Mouse (Mus musculus) heart, embryonic 11.5 days (tissue): ENCODE results near the gene Fshr. TPM values are rescaled to one million over a fixed set of nuclear protein-coding genes. Genes with fewer than 3 reads are reported as not detected.
"Not testable (repeated sequence)": the region's sequence is repeated elsewhere in the genome, so short reads cannot be mapped to it uniquely, and the experiment has no call there.

ENCODE experiments used
- ATAC-seq: fragments of 200-750 bp; cut with Nextera tagmentation; replicated peaks from 2 replicates; pipeline ENCODE4 v1.8.0; 2017; ENCODE audit warnings: moderate library complexity; ENCODE audit not compliant: insufficient number of reproducible peaks, low FRiP score, low TSS enrichment
- H3K27ac ChIP-seq: fragments of 300-500 bp; sonication (generic); 2 replicates; pipeline ENCODE4 v1.5.1; 2014; ENCODE audit warnings: mild to moderate bottlenecking, low read depth, low read length
- H3K27me3 ChIP-seq: fragments of 300-500 bp; sonication (generic); 2 replicates; pipeline ENCODE4 v1.6.1; 2014; ENCODE audit warnings: mild to moderate bottlenecking, low read length, mixed read lengths; ENCODE audit not compliant: control insufficient read depth, insufficient read depth
- H3K36me3 ChIP-seq: fragments of 300-500 bp; sonication (generic); 2 replicates; pipeline ENCODE4 v1.6.1; 2014; ENCODE audit warnings: mild to moderate bottlenecking, low read length, moderate library complexity, mixed read lengths; ENCODE audit not compliant: control insufficient read depth, insufficient read depth
- H3K4me1 ChIP-seq: fragments of 300-500 bp; sonication (generic); 2 replicates; pipeline ENCODE4 v1.6.1; 2014; ENCODE audit warnings: low read length; ENCODE audit not compliant: control insufficient read depth, insufficient read depth
- H3K4me2 ChIP-seq: fragments of 300-500 bp; sonication (generic); 2 replicates; pipeline ENCODE4 v1.6.1; 2014; ENCODE audit warnings: mild to moderate bottlenecking, moderate library complexity
- H3K4me3 ChIP-seq: fragments of 300-500 bp; sonication (generic); 2 replicates; pipeline ENCODE4 v1.5.1; 2014; ENCODE audit warnings: low read depth, low read length
- H3K9ac ChIP-seq: fragments of 300-500 bp; sonication (generic); 2 replicates; pipeline ENCODE4 v1.6.1; 2014; ENCODE audit warnings: mild to moderate bottlenecking, low read depth, low read length, moderate library complexity
- H3K9me3 ChIP-seq: fragments of 300-500 bp; sonication (generic); replicated peaks from 2 replicates; pipeline ENCODE4 v1.6.1; 2016; ENCODE audit warnings: low read length; ENCODE audit not compliant: control insufficient read depth
- WGBS: fragments of 180-500 bp; shearing (Covaris S2); extraction: QIAGEN DNeasy Blood & Tissue Kit; methylation state at CpG from one replicate; pipeline ENCODE4 v1.1.7; 2014; ENCODE audit not compliant: insufficient replicate concordance; 5-methylcytosine and 5-hydroxymethylcytosine counted together
- polyA plus RNA-seq: library from polyadenylated mRNA; unstranded; fragments of >200 nt; fragmentation: Nextera tagmentation; extraction: Ambion mirVana; gene quantifications from 2 replicates; pipeline ENCODE4 v1.2.1, GENCODE M21; 2014

Gene Fshr
- polyA plus RNA-seq, 1 experiment from 2014 or later, result not detected

DNA sequence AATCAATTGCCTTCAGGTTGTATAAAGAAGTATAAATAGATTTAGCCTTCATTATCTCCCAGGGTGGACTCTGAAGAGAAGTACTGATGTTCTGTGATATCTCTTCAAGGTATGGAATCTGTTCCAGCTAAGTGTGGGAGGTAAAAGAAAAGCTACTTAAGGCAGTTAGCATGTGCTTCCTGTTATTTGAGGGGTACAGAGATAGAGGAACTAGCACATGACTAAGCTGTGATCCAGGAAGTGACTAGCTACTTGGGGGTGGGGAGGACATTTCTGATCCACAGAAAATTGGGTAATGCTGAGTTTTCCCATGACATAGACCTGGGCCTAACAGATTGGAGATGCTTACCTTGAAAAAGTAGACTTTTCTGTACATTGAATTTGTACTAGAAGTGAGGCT lies 86.5 kb downstream of the Fshr start:
- H3K4me2 ChIP-seq, result no peak overlapping the region
- no peak overlapping the region for H3K4me3 ChIP-seq
- ATAC-seq, result no peak
- no peak overlapping the region for H3K9ac ChIP-seq
- H3K27me3 ChIP-seq, result no peaks in the 10 kb centered on the region
- H3K9me3 ChIP-seq, result no peaks in the 10 kb centered on the region
- no peaks in the 10 kb centered on the region for H3K4me1 ChIP-seq
- no peak overlapping the region for H3K27ac ChIP-seq
- no peaks in the 10 kb centered on the region for H3K36me3 ChIP-seq

DNA sequence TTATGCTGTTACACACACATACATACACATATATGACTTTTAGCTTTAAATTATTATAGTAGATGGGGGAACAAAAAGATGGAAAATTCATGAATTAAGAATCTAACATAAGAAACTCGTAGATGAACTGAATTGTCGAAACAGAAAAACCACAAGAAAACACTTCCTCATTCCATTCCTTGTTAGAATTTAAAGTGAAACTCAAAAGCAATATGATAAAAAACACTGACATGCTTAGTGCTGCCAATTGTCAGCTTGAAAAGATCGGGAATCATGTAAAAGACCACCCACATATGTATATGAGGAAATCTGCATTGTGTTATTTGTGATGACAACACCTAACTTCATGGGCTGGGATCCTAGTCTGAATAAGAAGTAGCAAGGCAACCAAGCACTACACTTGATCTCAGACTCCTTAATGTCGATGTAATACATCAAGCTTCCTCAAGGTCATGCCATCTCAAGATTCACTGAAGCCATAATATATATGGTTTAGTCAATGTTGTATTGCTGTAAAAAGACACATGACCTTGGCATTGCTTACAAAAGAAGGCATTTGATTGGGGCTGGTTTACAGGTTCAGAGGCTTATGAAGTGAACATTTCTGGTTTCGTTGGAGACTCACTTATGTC lies 99.6 kb downstream of the Fshr start:
- no peak overlapping the region for H3K27ac ChIP-seq
- H3K9ac ChIP-seq, result no peak overlapping the region
- no peak overlapping the region for H3K4me2 ChIP-seq
- H3K4me3 ChIP-seq, result no peak overlapping the region
- WGBS, result 76% methylated on average over 5 of the region's 5 CpGs
- no peaks in the 10 kb centered on the region for H3K36me3 ChIP-seq
- H3K9me3 ChIP-seq, result no peaks in the 10 kb centered on the region
- no peak for ATAC-seq
- H3K27me3 ChIP-seq, result no peaks in the 10 kb centered on the region
- H3K4me1 ChIP-seq, result no peaks in the 10 kb centered on the region

DNA sequence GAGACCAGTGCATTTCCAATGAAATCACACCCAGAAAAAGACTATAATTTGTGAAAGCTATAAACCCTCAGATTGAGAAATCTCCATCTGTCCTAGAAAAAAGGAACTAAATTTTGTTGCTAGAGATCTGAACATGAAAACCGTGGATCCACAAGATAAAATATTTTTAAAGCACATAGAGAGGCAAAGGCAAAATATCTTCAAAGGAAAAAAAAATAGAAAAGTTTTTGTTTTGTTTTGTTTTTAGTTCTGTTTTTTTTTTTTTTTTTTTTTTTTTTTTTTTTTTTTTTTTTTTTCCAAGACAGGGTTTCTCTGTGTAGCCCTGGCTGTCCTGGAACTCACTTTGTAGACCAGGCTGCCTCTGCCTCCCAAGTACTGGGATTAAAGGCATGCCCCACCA lies 100.7 kb downstream of the Fshr start:
- H3K36me3 ChIP-seq, ATAC-seq, H3K9me3 ChIP-seq, H3K27me3 ChIP-seq, H3K9ac ChIP-seq, H3K27ac ChIP-seq, H3K4me2 ChIP-seq, H3K4me1 ChIP-seq, H3K4me3 ChIP-seq: not testable (repeated sequence)
- WGBS, result 77% methylated on average over 1 of the region's 1 CpGs

DNA sequence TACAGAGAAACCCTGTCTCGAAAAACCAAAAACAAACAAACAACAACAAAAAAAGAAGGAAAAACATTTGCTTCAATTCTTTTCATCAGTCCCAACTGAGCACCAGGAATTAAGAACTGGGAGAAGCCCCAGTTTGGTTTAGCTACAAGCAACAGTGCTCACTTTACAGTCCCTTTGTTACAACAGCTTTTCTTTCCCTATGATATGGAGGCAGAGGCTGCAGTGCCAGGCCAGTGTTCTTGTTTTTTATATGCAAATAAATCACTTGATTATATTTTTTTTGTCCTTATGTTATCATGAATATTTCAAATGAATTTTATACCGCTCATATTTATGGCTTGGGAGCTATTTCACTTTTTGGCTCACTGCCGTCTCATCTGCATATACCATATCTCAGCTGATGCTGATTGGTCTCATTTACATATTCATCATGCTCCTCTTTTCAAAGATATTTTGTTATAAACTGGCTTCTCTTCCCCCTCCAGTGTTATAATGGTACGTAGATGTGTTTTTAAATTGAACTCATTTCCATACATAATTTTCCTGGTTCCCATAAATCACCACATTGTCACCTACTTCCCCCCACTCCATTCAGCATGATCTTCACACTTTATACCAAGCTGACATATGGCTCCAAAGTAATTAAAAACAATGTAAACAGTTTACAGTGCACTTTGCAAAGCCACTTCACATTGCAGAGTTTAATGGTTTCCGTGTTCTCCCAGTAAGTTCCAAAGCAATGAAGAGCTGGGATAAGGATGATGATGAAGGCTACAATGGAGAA lies 110.6 kb downstream of the Fshr start:
- H3K9ac ChIP-seq, result no peak overlapping the region
- H3K27me3 ChIP-seq, result no peaks in the 10 kb centered on the region
- no peak for ATAC-seq
- no peaks in the 10 kb centered on the region for H3K36me3 ChIP-seq
- 79% methylated on average over 5 of the region's 5 CpGs for WGBS
- H3K4me1 ChIP-seq, result no peaks in the 10 kb centered on the region
- no peaks in the 10 kb centered on the region for H3K9me3 ChIP-seq
- H3K4me2 ChIP-seq, result no peak overlapping the region
- no peak overlapping the region for H3K4me3 ChIP-seq
- no peak overlapping the region for H3K27ac ChIP-seq

DNA sequence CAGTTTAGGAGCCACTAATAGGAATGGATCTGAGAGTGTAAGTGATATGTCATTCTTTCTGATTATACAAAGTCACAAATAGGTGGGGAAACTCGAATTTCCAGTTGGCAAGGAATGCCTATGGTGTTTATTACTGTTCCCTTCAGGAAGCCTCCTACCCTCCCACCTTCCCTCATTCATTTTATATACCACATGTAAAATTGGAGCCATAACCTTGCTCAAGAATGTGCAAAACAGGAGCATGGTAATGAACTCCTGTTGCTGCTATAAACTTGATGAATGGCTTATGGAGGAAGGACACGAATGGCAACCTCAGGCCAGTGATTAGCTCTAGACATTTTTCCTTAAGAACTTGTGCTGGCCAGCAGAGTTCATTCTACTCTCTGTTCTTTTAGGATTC lies 117.6 kb downstream of the Fshr start:
- no peak overlapping the region for H3K4me2 ChIP-seq
- no peaks in the 10 kb centered on the region for H3K27me3 ChIP-seq
- no peaks in the 10 kb centered on the region for H3K4me1 ChIP-seq
- ATAC-seq, result no peak
- no peaks in the 10 kb centered on the region for H3K9me3 ChIP-seq
- no peaks in the 10 kb centered on the region for H3K36me3 ChIP-seq
- no peak overlapping the region for H3K27ac ChIP-seq
- 57% methylated on average over 2 of the region's 2 CpGs for whole genome bisulfite sequencing
- no peak overlapping the region for H3K4me3 ChIP-seq
- no peak overlapping the region for H3K9ac ChIP-seq

DNA sequence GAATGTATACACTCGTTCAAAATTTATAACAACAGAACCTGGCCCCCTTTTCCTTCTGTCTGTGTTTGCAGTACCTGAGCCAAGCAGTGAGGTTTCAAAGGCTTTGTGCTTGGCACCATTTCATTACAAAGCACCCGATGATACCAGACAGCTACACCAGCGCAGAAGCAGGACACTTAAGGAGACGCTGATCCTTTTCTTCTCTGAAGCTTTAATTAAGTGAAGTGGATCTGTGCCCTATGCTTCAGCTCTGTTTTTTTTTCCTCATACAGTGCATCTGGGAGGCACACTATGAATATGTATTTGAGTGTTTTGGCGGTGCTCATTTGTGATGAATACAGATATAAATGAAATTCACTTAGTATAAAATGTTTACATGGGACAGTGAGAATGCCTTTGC lies 120.8 kb downstream of the Fshr start:
- Histone ChIP-seq H3K36me3 (no peaks in the 10 kb centered on the region), H3K4me3 (no peak overlapping the region), H3K4me2 (no peak overlapping the region), H3K9ac (no peak overlapping the region), H3K27me3 (no peaks in the 10 kb centered on the region), H3K9me3 (no peaks in the 10 kb centered on the region), H3K27ac (no peak overlapping the region), H3K4me1 (no peaks in the 10 kb centered on the region)
- ATAC-seq, result no peak
- 80% methylated on average over 5 of the region's 5 CpGs for WGBS

DNA sequence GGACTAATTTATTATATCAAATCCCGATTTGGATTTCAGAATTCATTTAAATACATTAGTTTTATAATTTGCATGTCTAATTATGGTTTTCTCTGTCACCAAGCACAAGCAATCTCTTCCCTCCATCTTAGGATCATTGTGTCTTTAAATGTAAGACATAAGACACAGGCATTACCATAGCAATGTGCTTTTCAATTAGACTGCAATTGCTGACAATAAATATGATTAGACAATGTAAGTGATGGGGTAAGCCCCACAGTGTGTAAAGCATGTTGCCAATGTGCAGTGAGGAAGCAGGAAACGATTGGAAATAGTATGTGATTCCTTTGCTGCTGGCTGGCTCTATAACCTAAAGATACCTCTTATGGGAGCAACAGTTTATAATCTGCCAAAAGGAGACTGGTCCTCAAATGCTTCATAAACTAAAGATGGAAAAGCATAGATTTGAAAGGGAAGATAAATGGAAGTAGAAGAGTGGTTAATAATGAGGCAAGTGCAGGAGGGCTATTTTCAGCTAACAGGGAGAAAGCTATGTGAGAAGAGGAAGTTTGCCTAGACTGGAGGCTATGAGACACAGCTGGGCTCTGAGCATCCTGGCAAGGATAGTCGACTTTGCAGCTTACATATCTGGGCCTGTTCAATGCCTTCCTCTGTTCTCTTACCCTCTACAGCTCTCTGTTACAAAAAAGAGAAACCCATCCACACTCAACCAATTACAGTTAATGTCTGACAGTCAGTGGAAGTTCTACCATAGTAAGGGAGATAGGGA lies 136.0 kb downstream of the Fshr start:
- no peak overlapping the region for H3K9ac ChIP-seq
- WGBS, result 54% methylated on average over 3 of the region's 3 CpGs
- no peak overlapping the region for H3K4me3 ChIP-seq
- no peak overlapping the region for H3K27ac ChIP-seq
- H3K9me3 ChIP-seq, result no peaks in the 10 kb centered on the region
- H3K4me2 ChIP-seq, result no peak overlapping the region
- ATAC-seq, result no peak
- H3K4me1 ChIP-seq, result no peaks in the 10 kb centered on the region
- H3K27me3 ChIP-seq, result no peaks in the 10 kb centered on the region
- no peaks in the 10 kb centered on the region for H3K36me3 ChIP-seq

DNA sequence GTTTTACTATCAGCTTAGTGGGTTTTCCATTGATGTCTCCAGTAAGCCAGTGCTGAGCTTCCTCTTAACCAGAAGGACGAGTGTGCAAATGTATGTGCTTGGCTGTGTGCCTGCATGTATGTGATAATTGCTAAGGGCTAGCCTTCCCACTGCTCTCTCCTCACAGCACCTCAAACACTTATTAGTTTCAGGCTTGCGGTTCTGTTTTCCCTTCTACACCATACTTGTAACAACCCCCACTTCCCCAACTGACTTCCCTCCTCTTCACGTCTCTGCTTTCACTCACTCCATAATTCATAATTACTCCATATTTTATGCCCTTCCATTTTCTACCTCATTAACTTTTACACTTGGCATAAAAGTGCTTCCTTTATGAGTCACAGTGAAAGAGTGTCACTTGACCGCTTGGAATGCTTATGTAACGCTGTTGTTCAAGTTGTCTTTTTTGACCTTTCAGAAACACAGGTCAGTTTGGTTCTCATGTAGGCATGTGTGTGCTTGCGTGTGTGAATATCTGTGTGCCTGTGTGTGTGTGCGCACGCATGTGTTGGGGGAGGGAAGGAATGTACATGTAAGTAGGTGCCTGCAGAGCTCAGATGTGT lies 138.0 kb downstream of the Fshr start:
- H3K36me3 ChIP-seq, result no peaks in the 10 kb centered on the region
- H3K4me1 ChIP-seq, result no peaks in the 10 kb centered on the region
- no peak for ATAC-seq
- H3K4me2 ChIP-seq, result no peak overlapping the region
- H3K9me3 ChIP-seq, result no peaks in the 10 kb centered on the region
- 87% methylated on average over 8 of the region's 8 CpGs for WGBS
- no peaks in the 10 kb centered on the region for H3K27me3 ChIP-seq
- no peak overlapping the region for H3K27ac ChIP-seq
- H3K9ac ChIP-seq, result no peak overlapping the region
- H3K4me3 ChIP-seq, result no peak overlapping the region
